Mouse (Mus musculus): ENCODE data around the gene Acot6. TPM values are rescaled to one million over a fixed set of nuclear protein-coding genes. Genes with fewer than 3 reads are reported as not detected.

Gene Acot6
- polyA plus RNA-seq, 1 experiment: 0.78 TPM

GRCm38 (mm10) chr12:84119584-84119983 is 19.1 kb downstream of the Acot6 start:
- Histone ChIP-seq H3K27me3 (ENCODE audit: control insufficient read depth, insufficient read depth, low read length, poor library complexity, severe bottlenecking) (no peaks in the 10 kb centered on the region), H3K4me3 (ENCODE audit: low read depth, low read length) (no peak overlapping the region), H3K9me3 (replicated peaks; ENCODE audit: control insufficient read depth, insufficient read depth, low read length, poor library complexity, severe bottlenecking) (no peaks in the 10 kb centered on the region), H3K27ac (ENCODE audit: insufficient read depth, low read length) (no peak overlapping the region), H3K36me3 (ENCODE audit: control insufficient read depth, insufficient read depth, low read length, poor library complexity, severe bottlenecking) (no peaks in the 10 kb centered on the region), H3K4me1 (ENCODE audit: control insufficient read depth, insufficient read depth, low read length) (no peaks in the 10 kb centered on the region), H3K9ac (ENCODE audit: low read depth, poor library complexity, severe bottlenecking) (no peak overlapping the region)
- TF ChIP-seq CTCF (IDR thresholded peaks at IDR 0.05; ENCODE audit: low read depth, low read length) (no peak), EP300 (IDR thresholded peaks at IDR 0.05; ENCODE audit: insufficient read depth, low read depth, low read length) (no peak)

GRCm38 (mm10) chr12:84125892-84126291 is 25.4 kb downstream of the Acot6 start:
- Histone ChIP-seq H3K36me3 (ENCODE audit: control insufficient read depth, insufficient read depth, low read length, poor library complexity, severe bottlenecking) (no peaks in the 10 kb centered on the region), H3K4me3 (ENCODE audit: low read depth, low read length) (no peak overlapping the region), H3K27me3 (ENCODE audit: control insufficient read depth, insufficient read depth, low read length, poor library complexity, severe bottlenecking) (no peaks in the 10 kb centered on the region), H3K4me1 (ENCODE audit: control insufficient read depth, insufficient read depth, low read length) (no peaks in the 10 kb centered on the region), H3K9me3 (replicated peaks; ENCODE audit: control insufficient read depth, insufficient read depth, low read length, poor library complexity, severe bottlenecking) (no peaks in the 10 kb centered on the region), H3K9ac (ENCODE audit: low read depth, poor library complexity, severe bottlenecking) (no peak overlapping the region), H3K27ac (ENCODE audit: insufficient read depth, low read length) (no peak overlapping the region)
- no peak for TF ChIP-seq POLR2A (IDR thresholded peaks at IDR 0.05; ENCODE audit: insufficient read depth, low read length)
- no peak for TF ChIP-seq EP300 (IDR thresholded peaks at IDR 0.05; ENCODE audit: insufficient read depth, low read depth, low read length)
- TF ChIP-seq CTCF (IDR thresholded peaks at IDR 0.05; ENCODE audit: low read depth, low read length): no peak

GRCm38 (mm10) chr12:84126899-84127298 is 26.4 kb downstream of the Acot6 start:
- H3K4me1 ChIP-seq (ENCODE audit: control insufficient read depth, insufficient read depth, low read length): no peaks in the 10 kb centered on the region
- no peaks in the 10 kb centered on the region for H3K36me3 ChIP-seq (ENCODE audit: control insufficient read depth, insufficient read depth, low read length, poor library complexity, severe bottlenecking)
- no peak for TF ChIP-seq POLR2A (IDR thresholded peaks at IDR 0.05; ENCODE audit: insufficient read depth, low read length)
- TF ChIP-seq CTCF (IDR thresholded peaks at IDR 0.05; ENCODE audit: low read depth, low read length): no peak
- no peak for TF ChIP-seq EP300 (IDR thresholded peaks at IDR 0.05; ENCODE audit: insufficient read depth, low read depth, low read length)
- H3K4me3 ChIP-seq (ENCODE audit: low read depth, low read length): no peak overlapping the region
- no peaks in the 10 kb centered on the region for H3K9me3 ChIP-seq (replicated peaks; ENCODE audit: control insufficient read depth, insufficient read depth, low read length, poor library complexity, severe bottlenecking)
- H3K9ac ChIP-seq (ENCODE audit: low read depth, poor library complexity, severe bottlenecking): no peak overlapping the region
- no peak overlapping the region for H3K27ac ChIP-seq (ENCODE audit: insufficient read depth, low read length)
- H3K27me3 ChIP-seq (ENCODE audit: control insufficient read depth, insufficient read depth, low read length, poor library complexity, severe bottlenecking): no peaks in the 10 kb centered on the region

GRCm38 (mm10) chr12:84128576-84128975 is 28.1 kb downstream of the Acot6 start:
- TF ChIP-seq POLR2A (IDR thresholded peaks at IDR 0.05; ENCODE audit: insufficient read depth, low read length) (no peak), EP300 (IDR thresholded peaks at IDR 0.05; ENCODE audit: insufficient read depth, low read depth, low read length) (no peak), CTCF (IDR thresholded peaks at IDR 0.05; ENCODE audit: low read depth, low read length) (no peak)
- Histone ChIP-seq H3K27me3 (ENCODE audit: control insufficient read depth, insufficient read depth, low read length, poor library complexity, severe bottlenecking) (no peaks in the 10 kb centered on the region), H3K9me3 (replicated peaks; ENCODE audit: control insufficient read depth, insufficient read depth, low read length, poor library complexity, severe bottlenecking) (no peaks in the 10 kb centered on the region), H3K4me1 (ENCODE audit: control insufficient read depth, insufficient read depth, low read length) (no peaks in the 10 kb centered on the region), H3K36me3 (ENCODE audit: control insufficient read depth, insufficient read depth, low read length, poor library complexity, severe bottlenecking) (no peaks in the 10 kb centered on the region), H3K9ac (ENCODE audit: low read depth, poor library complexity, severe bottlenecking) (no peak overlapping the region), H3K27ac (ENCODE audit: insufficient read depth, low read length) (no peak overlapping the region), H3K4me3 (ENCODE audit: low read depth, low read length) (no peak overlapping the region)

GRCm38 (mm10) chr12:84129931-84130330 is 29.5 kb downstream of the Acot6 start:
- H3K27ac ChIP-seq (ENCODE audit: insufficient read depth, low read length): no peak overlapping the region
- no peak for TF ChIP-seq EP300 (IDR thresholded peaks at IDR 0.05; ENCODE audit: insufficient read depth, low read depth, low read length)
- no peak for TF ChIP-seq CTCF (IDR thresholded peaks at IDR 0.05; ENCODE audit: low read depth, low read length)
- TF ChIP-seq POLR2A (IDR thresholded peaks at IDR 0.05; ENCODE audit: insufficient read depth, low read length): no peak
- no peaks in the 10 kb centered on the region for H3K36me3 ChIP-seq (ENCODE audit: control insufficient read depth, insufficient read depth, low read length, poor library complexity, severe bottlenecking)
- no peaks in the 10 kb centered on the region for H3K4me1 ChIP-seq (ENCODE audit: control insufficient read depth, insufficient read depth, low read length)
- no peaks in the 10 kb centered on the region for H3K9me3 ChIP-seq (replicated peaks; ENCODE audit: control insufficient read depth, insufficient read depth, low read length, poor library complexity, severe bottlenecking)
- H3K27me3 ChIP-seq (ENCODE audit: control insufficient read depth, insufficient read depth, low read length, poor library complexity, severe bottlenecking): no peaks in the 10 kb centered on the region
- no peak overlapping the region for H3K9ac ChIP-seq (ENCODE audit: low read depth, poor library complexity, severe bottlenecking)
- H3K4me3 ChIP-seq (ENCODE audit: low read depth, low read length): no peak overlapping the region

- no peaks in the 10 kb centered on the region for H3K4me1 ChIP-seq (ENCODE audit: control insufficient read depth, insufficient read depth, low read length)
- no peak overlapping the region for H3K27ac ChIP-seq (ENCODE audit: insufficient read depth, low read length)
- no peaks in the 10 kb centered on the region for H3K36me3 ChIP-seq (ENCODE audit: control insufficient read depth, insufficient read depth, low read length, poor library complexity, severe bottlenecking)
- H3K27me3 ChIP-seq (ENCODE audit: control insufficient read depth, insufficient read depth, low read length, poor library complexity, severe bottlenecking): no peaks in the 10 kb centered on the region
- H3K9me3 ChIP-seq (replicated peaks; ENCODE audit: control insufficient read depth, insufficient read depth, low read length, poor library complexity, severe bottlenecking): no peaks in the 10 kb centered on the region
- H3K9ac ChIP-seq (ENCODE audit: low read depth, poor library complexity, severe bottlenecking): no peak overlapping the region
- TF ChIP-seq POLR2A (IDR thresholded peaks at IDR 0.05; ENCODE audit: insufficient read depth, low read length) (no peak), CTCF (IDR thresholded peaks at IDR 0.05; ENCODE audit: low read depth, low read length) (peak; percentile 58)
- H3K4me3 ChIP-seq (ENCODE audit: low read depth, low read length): no peak overlapping the region
Observed at GRCm38 (mm10) chr12:84132265-84132664, 31.8 kb downstream of the Acot6 start.

Measured in ES-Bruce4 (cell line).